9 mouse cellular contexts compared by ENCODE assay signal in genomic region chr10:81424246-81425051, GRCm38 (mm10). TPM values are rescaled to one million over a fixed set of nuclear protein-coding genes. Genes with fewer than 3 reads are reported as not detected.
DNase-seq lines count a peak whose midpoint lies in the region; ATAC-seq and TF ChIP-seq lines count a peak whose summit lies in the region.
"Had no signal": no experiment of that assay in that cellular context is flagged by ENCODE, and none has a peak within 500 bp of the region (broad histone marks: within the 10 kb centered on the region; RNA-seq: fewer than 3 reads in every experiment).

No protein-coding gene starts in this region.

- WGBS in liver, embryonic 11.5 days, result 9% methylated on average over 25 of the region's 25 CpGs
- WGBS in olfactory bulb, adult 2 months, result 13% methylated on average over 25 of the region's 25 CpGs

- 0 out of 2 replicates have a peak, but pooled peaks have one; percentile 7 for ATAC-seq in liver, embryonic 11.5 days (replicated peaks; ENCODE audit: low FRiP score)
- no peak for ATAC-seq in CD4-positive, CD25-positive, alpha-beta regulatory T cell, adult 4 months

- no peak overlapping the region for H3K9ac ChIP-seq in liver, embryonic 11.5 days (ENCODE audit: low read depth, low read length)

- peak overlapping the region; percentile 21 for H3K4me2 ChIP-seq in liver, embryonic 11.5 days

- no peaks in the 10 kb centered on the region for H3K36me3 ChIP-seq in liver, embryonic 11.5 days (ENCODE audit: control insufficient read depth, insufficient read depth, low read length)

- no peak for TF ChIP-seq CTCF in olfactory bulb, adult 2 months (IDR thresholded peaks at IDR 0.05; ENCODE audit: insufficient read depth, low read depth, low read length)

- no peak overlapping the region for H3K27ac ChIP-seq in liver, embryonic 11.5 days (ENCODE audit: low read depth, low read length)
- peak overlapping the region; percentile 52; the same call in 1 of the 2 replicates for H3K27ac ChIP-seq in olfactory bulb, adult 2 months (ENCODE audit: insufficient read depth, low read depth, low read length)

- no peak for TF ChIP-seq POLR2A in olfactory bulb, adult 2 months (IDR thresholded peaks at IDR 0.05; ENCODE audit: insufficient read depth, low read depth, low read length)

- peaks cover 14% of the 10 kb centered on the region for H3K4me1 ChIP-seq in liver, embryonic 11.5 days (replicated peaks; ENCODE audit: control insufficient read depth, insufficient read depth, low read length)
- peaks cover 69% of the 10 kb centered on the region for H3K4me1 ChIP-seq in olfactory bulb, adult 2 months (ENCODE audit: control insufficient read depth, insufficient read depth, low read length)

- no peak overlapping the region for H3K4me3 ChIP-seq in liver, embryonic 11.5 days (ENCODE audit: low read depth, low read length)
- H3K4me3 ChIP-seq in olfactory bulb, adult 2 months (ENCODE audit: insufficient read depth, low read depth, low read length), result peak overlapping the region; percentile 23; the same call in 1 of the 2 replicates

- peaks cover 59% of the 10 kb centered on the region for H3K27me3 ChIP-seq in liver, embryonic 11.5 days (replicated peaks; ENCODE audit: control insufficient read depth, insufficient read depth, low read length)

- H3K9me3 ChIP-seq in liver, embryonic 11.5 days (ENCODE audit: control insufficient read depth, low read length), result no peaks in the 10 kb centered on the region

- DNase-seq in 3134 (ENCODE audit: extremely low read depth, insufficient read length, low spot score) (peak; percentile 88), NIH3T3 (ENCODE audit: low read depth) (peak; percentile 75)
- peak; percentile 12 for DNase-seq in embryo, embryonic 9.5 days (ENCODE audit: extremely low spot score)
- DNase-seq in heart, adult 8-10 months (ENCODE audit: low spot score), result peak; percentile 78
- peak; percentile 84 for DNase-seq in kidney, adult 18-20 months
- peak; percentile 36 for DNase-seq in liver, embryonic 11.5 days (ENCODE audit: low spot score)

RNA-seq across cellular contexts. Expression of gene Nfic, which starts 31.0 kb away (rescaled TPM):
- 100 to 1,000 TPM; 100 to 132 (median 108) TPM for total RNA-seq in heart, adult 8-10 months (2022)
- polyA plus RNA-seq in liver, embryonic 11.5 days (2014; fragmentation: Nextera tagmentation; extraction: Ambion mirVana), result 15.4 and 21.4 TPM in 2 replicates
- not detected in 2 replicates for polyA plus RNA-seq in olfactory bulb, adult 2 months (2012; ENCODE audit: insufficient read depth, insufficient read length, low replicate concordance, missing spikeins)
- 10 to 100 TPM; 14.2 to 19.2 TPM for polyA plus RNA-seq in CD4-positive, CD25-positive, alpha-beta regulatory T cell, adult 4 months (2017; shearing (Covaris generic))

RNA-seq across cellular contexts. Expression of gene Smim24, which starts 31.6 kb away (rescaled TPM):
- total RNA-seq in heart, adult 8-10 months (2022), result 1 to 10 TPM; 1.4 to 2.4 (median 1.9) TPM
- polyA plus RNA-seq in liver, embryonic 11.5 days (2014; fragmentation: Nextera tagmentation; extraction: Ambion mirVana), result 3.8 and 4.5 TPM in 2 replicates
- not detected in 2 replicates for polyA plus RNA-seq in olfactory bulb, adult 2 months (2012; ENCODE audit: insufficient read depth, insufficient read length, low replicate concordance, missing spikeins)
- polyA plus RNA-seq in CD4-positive, CD25-positive, alpha-beta regulatory T cell, adult 4 months (2017; shearing (Covaris generic)), result 10 to 100 TPM in 1 of 2 experiments, 1 to 10 TPM in 1; 9.0 to 10.8 TPM

RNA-seq across cellular contexts. Expression of gene Gm48552, which starts 35.6 kb away (rescaled TPM):
- total RNA-seq in heart, adult 8-10 months (2022), result under 1 TPM in 2 of 4 experiments, not detected in 2; 0.50 to 0.72 TPM
- 0.62 and 0.67 TPM in 2 replicates for polyA plus RNA-seq in liver, embryonic 11.5 days (2014; fragmentation: Nextera tagmentation; extraction: Ambion mirVana)
- not detected in 2 replicates for polyA plus RNA-seq in olfactory bulb, adult 2 months (2012; ENCODE audit: insufficient read depth, insufficient read length, low replicate concordance, missing spikeins)
- 1 to 10 TPM in 1 of 2 experiments, under 1 TPM in 1; 0.71 to 2.3 TPM for polyA plus RNA-seq in CD4-positive, CD25-positive, alpha-beta regulatory T cell, adult 4 months (2017; shearing (Covaris generic))
- total RNA-seq: neutrophil, adult 5-6 weeks had no signal

RNA-seq across cellular contexts. Expression of gene Gm48551, which starts 40.2 kb away (rescaled TPM):
- total RNA-seq in heart, adult 8-10 months (2022), result 1 to 10 TPM in 2 of 4 experiments, under 1 TPM in 2; 0.73 to 1.3 (median 1.0) TPM
- 1.3 and 1.9 TPM in 2 replicates for polyA plus RNA-seq in liver, embryonic 11.5 days (2014; fragmentation: Nextera tagmentation; extraction: Ambion mirVana)
- polyA plus RNA-seq in olfactory bulb, adult 2 months (2012; ENCODE audit: insufficient read depth, insufficient read length, low replicate concordance, missing spikeins), result not detected in 2 replicates
- polyA plus RNA-seq in CD4-positive, CD25-positive, alpha-beta regulatory T cell, adult 4 months (2017; shearing (Covaris generic)), result 1 to 10 TPM; 2.2 to 3.7 TPM

RNA-seq across cellular contexts. Expression of gene Dohh, which starts 40.2 kb away (rescaled TPM):
- 10 to 100 TPM; 49.1 to 55.0 (median 53.8) TPM for total RNA-seq in heart, adult 8-10 months (2022)
- 97.4 and 99.3 TPM in 2 replicates for polyA plus RNA-seq in liver, embryonic 11.5 days (2014; fragmentation: Nextera tagmentation; extraction: Ambion mirVana)
- polyA plus RNA-seq in olfactory bulb, adult 2 months (2012; ENCODE audit: insufficient read depth, insufficient read length, low replicate concordance, missing spikeins), result not detected in 2 replicates
- 10 to 100 TPM in 1 of 2 experiments, 1 to 10 TPM in 1; 9.4 to 13.9 TPM for polyA plus RNA-seq in CD4-positive, CD25-positive, alpha-beta regulatory T cell, adult 4 months (2017; shearing (Covaris generic))

Comparison
In these comparisons a context has a peak if more than half of its experiments do, and no peak if none do; other contexts are left out.
1. DNase-seq: peak in every context shown above with its lines; median percentile 88 in 3134; 84 in kidney, adult 18-20 months; 78 in heart, adult 8-10 months; 75 in NIH3T3; 36 in liver, embryonic 11.5 days; 12 in embryo, embryonic 9.5 days.